Mouse (Mus musculus): ENCODE results near the gene Hydin. TPM values are rescaled to one million over a fixed set of nuclear protein-coding genes. Genes with fewer than 3 reads are reported as not detected.

Gene Hydin
- total and polyA plus RNA-seq, 3 experiments: 9.5 to 17.3 (median 9.8) TPM

- Histone ChIP-seq H3K9ac (ENCODE audit: insufficient read depth, low read depth) (peak within 1 kb of the TSS; percentile 41), H3K36me3 (replicated peaks in 1 of 2; ENCODE audit: control insufficient read depth in 1 of 2, insufficient read depth in 1 of 2, low read length in 1 of 2) (peaks cover 0 to 28% of the 10 kb centered on the region in 2 experiments), H3K4me1 (ENCODE audit: control insufficient read depth in 1 of 2, insufficient read depth in 2 of 2) (peaks cover 4 to 42% of the 10 kb centered on the region in 2 experiments; a peak in 3 of 4 replicates), H3K27me3 (replicated peaks) (no peaks in the 10 kb centered on the region), H3K9me3 (replicated peaks; ENCODE audit: low read length) (no peaks in the 10 kb centered on the region), H3K27ac (ENCODE audit: insufficient read depth, low read depth) (peak within 1 kb of the TSS; percentile 11; the same call in 1 of the 2 replicates), H3K79me2 (replicated peaks; ENCODE audit: control insufficient read depth, extremely low read depth, insufficient read depth, poor library complexity, severe bottlenecking) (peaks cover 30% of the 10 kb centered on the region), H3K4me3 (replicated peaks in 1 of 3; ENCODE audit: low read depth in 2 of 3, low read length in 2 of 3, poor library complexity in 1 of 3) (peak within 1 kb of the TSS; percentile 71 to 81 (median 77)), H3K4me2 (ENCODE audit: insufficient read depth, low read depth, poor library complexity, severe bottlenecking) (peak within 1 kb of the TSS; percentile 96)
- peak; percentile 94 for TF ChIP-seq MXI1 (IDR thresholded peaks at IDR 0.05; ENCODE audit: low read depth, low read length)
- TF ChIP-seq JUN (IDR thresholded peaks at IDR 0.05; ENCODE audit: insufficient read depth, low read depth, low read length): no peak
- TF ChIP-seq NELFE (IDR thresholded peaks at IDR 0.05; ENCODE audit: low read depth, low read length): peak; percentile 49; the same call in 1 of the 2 replicates
- peak; percentile 88 for TF ChIP-seq TCF12 (IDR thresholded peaks at IDR 0.05; ENCODE audit: low read depth, low read length)
- 0 out of 2 replicates have a peak, but pooled peaks have one; percentile 48 for TF ChIP-seq KAT2A (IDR thresholded peaks at IDR 0.05; ENCODE audit: insufficient replicate concordance, low read length)
- TF ChIP-seq ZMIZ1 (IDR thresholded peaks at IDR 0.05; ENCODE audit: low read depth, low read length): peak; percentile 50; the same call in 1 of the 2 replicates
- no peak for TF ChIP-seq MYC (IDR thresholded peaks at IDR 0.05; ENCODE audit: low read depth, low read length)
- no peak for TF ChIP-seq E2F4 (IDR thresholded peaks at IDR 0.05; ENCODE audit: insufficient replicate concordance, low read depth, low read length)
- TF ChIP-seq MAX (IDR thresholded peaks at IDR 0.05; ENCODE audit: low read length): peak; percentile 96
- peak; percentile 98 for TF ChIP-seq USF1 (IDR thresholded peaks at IDR 0.05; ENCODE audit: low read depth, low read length)
- peak; percentile 77 for TF ChIP-seq POLR2A (IDR thresholded peaks at IDR 0.05; ENCODE audit: low read depth, low read length)
- TF ChIP-seq NRF1 (IDR thresholded peaks at IDR 0.05; ENCODE audit: low read depth, low read length): peak; percentile 55
- peak; percentile 80 for TF ChIP-seq SIN3A (IDR thresholded peaks at IDR 0.05; ENCODE audit: low read length)
- peak; percentile 96 for TF ChIP-seq BHLHE40 (IDR thresholded peaks at IDR 0.05; ENCODE audit: low read depth, low read length)
- no peak for TF ChIP-seq ZKSCAN1 (IDR thresholded peaks at IDR 0.05; ENCODE audit: borderline replicate concordance, low read depth, low read length)
- peak; percentile 99 for TF ChIP-seq ELF1 (IDR thresholded peaks at IDR 0.05; ENCODE audit: low read depth, low read length)
- TF ChIP-seq USF2 (conservative IDR thresholded peaks at IDR 0.05; ENCODE audit: low read depth, low read length): peak; percentile 94
- peak; percentile 81 for TF ChIP-seq HCFC1 (IDR thresholded peaks at IDR 0.05; ENCODE audit: low read depth, low read length)
- dilution Hi-C loops (cut with MboI; ENCODE audit: extremely low pct_ligation_motif_present, extremely low pct_unique_long_range_greater_than_20kb, low sequenced_read_pairs): no loop called here
- in situ Hi-C loops (cut with MboI; ENCODE audit: low pct_ligation_motif_present, low pct_unique_long_range_greater_than_20kb, low sequenced_read_pairs): no loop called here
- DNase-seq (ENCODE audit: extremely low read depth): peak; percentile 96
Measured at GRCm38 (mm10) chr8:110618391-110619207, 351.8 kb downstream of the Hydin start, which contains the start of gene Vac14. Vac14 (plus strand) TSS chr8:110618585.

DNA sequence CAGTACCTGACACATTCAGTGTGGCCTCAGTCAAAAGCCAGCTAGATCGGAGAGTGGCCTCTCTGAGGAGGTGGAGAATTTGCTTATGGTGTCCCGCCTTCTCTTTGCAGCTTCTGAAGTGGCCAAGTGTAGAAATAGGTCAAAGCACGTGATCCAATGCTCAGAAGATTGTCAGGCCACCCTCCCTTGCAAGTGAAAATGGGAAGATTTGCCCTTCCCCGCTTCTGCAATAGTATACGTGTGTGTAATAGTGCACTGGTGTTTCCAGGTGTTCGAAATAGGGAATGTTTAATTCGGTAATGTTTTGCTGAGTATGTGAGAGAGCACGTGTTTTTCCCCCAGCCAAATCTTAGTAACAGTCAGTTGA, 352.4 kb downstream of the Hydin start:
- peak overlapping the region; percentile 41 for H3K9ac ChIP-seq (ENCODE audit: insufficient read depth, low read depth)
- no peaks in the 10 kb centered on the region for H3K9me3 ChIP-seq (replicated peaks; ENCODE audit: low read length)
- H3K27ac ChIP-seq (ENCODE audit: insufficient read depth, low read depth): peak overlapping the region; percentile 11; the same call in 1 of the 2 replicates
- no peaks in the 10 kb centered on the region for H3K27me3 ChIP-seq (replicated peaks)
- peak overlapping the region; percentile 71 to 81 (median 77) for H3K4me3 ChIP-seq (replicated peaks in 1 of 3; ENCODE audit: low read depth in 2 of 3, low read length in 2 of 3, poor library complexity in 1 of 3)
- dilution Hi-C loops (cut with MboI; ENCODE audit: extremely low pct_ligation_motif_present, extremely low pct_unique_long_range_greater_than_20kb, low sequenced_read_pairs) (no loop called here), in situ Hi-C loops (cut with MboI; ENCODE audit: low pct_ligation_motif_present, low pct_unique_long_range_greater_than_20kb, low sequenced_read_pairs) (no loop called here)
- H3K4me2 ChIP-seq (ENCODE audit: insufficient read depth, low read depth, poor library complexity, severe bottlenecking): peak overlapping the region; percentile 96
- peaks cover 35% of the 10 kb centered on the region for H3K79me2 ChIP-seq (replicated peaks; ENCODE audit: control insufficient read depth, extremely low read depth, insufficient read depth, poor library complexity, severe bottlenecking)
- DNase-seq (ENCODE audit: extremely low read depth): peak; percentile 70
- H3K4me1 ChIP-seq (ENCODE audit: control insufficient read depth in 1 of 2, insufficient read depth in 2 of 2): peaks cover 4 to 48% of the 10 kb centered on the region in 2 experiments; a peak in 3 of 4 replicates
- peaks cover 0 to 33% of the 10 kb centered on the region in 2 experiments for H3K36me3 ChIP-seq (replicated peaks in 1 of 2; ENCODE audit: control insufficient read depth in 1 of 2, insufficient read depth in 1 of 2, low read length in 1 of 2)
- TF ChIP-seq MEF2A (IDR thresholded peaks at IDR 0.05; ENCODE audit: borderline replicate concordance, low read depth, low read length) (no peak), RAD21 (IDR thresholded peaks at IDR 0.05; ENCODE audit: low read depth, low read length) (no peak), ELF1 (IDR thresholded peaks at IDR 0.05; ENCODE audit: low read depth, low read length) (no peak), MAX (IDR thresholded peaks at IDR 0.05; ENCODE audit: low read length) (peak; percentile 92), EP300 (IDR thresholded peaks at IDR 0.05; ENCODE audit: low read length) (0 out of 2 replicates have a peak, but pooled peaks have one; percentile 13), JUND (conservative IDR thresholded peaks at IDR 0.05; ENCODE audit: low read depth, low read length) (no peak), USF1 (IDR thresholded peaks at IDR 0.05; ENCODE audit: low read depth, low read length) (peak; percentile 35), HCFC1 (IDR thresholded peaks at IDR 0.05; ENCODE audit: low read depth, low read length) (no peak), CHD1 (IDR thresholded peaks at IDR 0.05; ENCODE audit: low read depth, low read length) (no peak), MAFK (IDR thresholded peaks at IDR 0.05; ENCODE audit: insufficient replicate concordance, low read length) (0 out of 2 replicates have a peak, but pooled peaks have one; percentile 51), POLR2A (IDR thresholded peaks at IDR 0.05; ENCODE audit: low read depth, low read length) (peak; percentile 33; the same call in 1 of the 2 replicates), USF2 (conservative IDR thresholded peaks at IDR 0.05; ENCODE audit: low read depth, low read length) (peak; percentile 64), MAZ (IDR thresholded peaks at IDR 0.05; ENCODE audit: low read depth, low read length) (no peak), TCF12 (IDR thresholded peaks at IDR 0.05; ENCODE audit: low read depth, low read length) (0 out of 2 replicates have a peak, but pooled peaks have one; percentile 18), IRF4 (IDR thresholded peaks at IDR 0.05; ENCODE audit: low read depth, low read length) (no peak), NRF1 (IDR thresholded peaks at IDR 0.05; ENCODE audit: low read depth, low read length) (no peak), RCOR1 (conservative IDR thresholded peaks at IDR 0.05; ENCODE audit: low read depth, low read length) (0 out of 2 replicates have a peak, but pooled peaks have one; percentile 20), NELFE (IDR thresholded peaks at IDR 0.05; ENCODE audit: low read depth, low read length) (no peak), ZKSCAN1 (IDR thresholded peaks at IDR 0.05; ENCODE audit: borderline replicate concordance, low read depth, low read length) (no peak), BHLHE40 (IDR thresholded peaks at IDR 0.05; ENCODE audit: low read depth, low read length) (peak; percentile 89)

Data from CH12.LX (cell line).